Mouse (Mus musculus): ENCODE results near the gene Tshr. TPM values are rescaled to one million over a fixed set of nuclear protein-coding genes. Genes with fewer than 3 reads are reported as not detected.

The Tshr gene
- polyA plus RNA-seq (2015; fragmentation: Illumina TruSeq; extraction: RNeasy Lipid Tissue Mini Kit (QIAGEN cat#74804); ENCODE audit: insufficient read depth, low replicate concordance) = not detected

DNA sequence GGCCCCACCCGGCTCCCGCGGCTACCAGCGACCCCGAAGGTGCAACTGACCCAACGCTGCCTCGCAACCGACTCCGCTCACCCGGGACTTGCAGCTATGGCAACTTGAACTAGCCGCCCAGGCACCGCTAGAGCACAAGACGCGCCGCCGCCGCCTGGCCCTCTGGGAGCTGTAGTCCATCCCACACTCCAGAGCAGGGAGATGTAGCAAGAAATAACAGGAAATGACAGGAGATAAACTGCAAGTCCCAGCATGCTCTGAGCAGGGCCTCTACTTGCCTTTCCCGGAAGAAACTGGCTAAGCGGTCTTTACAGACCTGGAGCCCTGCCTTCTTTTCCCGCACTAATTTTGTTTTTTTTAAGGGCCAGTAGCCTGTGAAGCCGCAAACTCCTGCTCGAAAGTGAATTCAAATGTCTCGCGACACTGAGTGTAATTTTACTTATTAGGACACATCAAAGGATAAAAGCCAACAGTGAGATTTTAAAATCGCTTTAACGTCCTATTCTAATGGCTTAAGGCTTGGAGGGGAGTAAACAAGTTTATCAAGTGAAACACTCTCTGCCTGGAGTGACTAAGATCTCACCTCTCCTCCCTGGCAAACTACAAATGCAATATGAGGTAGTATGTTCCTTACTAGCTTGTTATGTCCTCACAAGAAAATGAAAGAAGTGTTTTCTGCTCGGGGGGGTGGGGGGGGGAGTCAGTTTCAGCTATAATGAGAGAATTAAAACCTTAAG, at the start of gene Tshr, which contains the start of gene Cep128:
Tshr (plus strand) TSS at position 283 of the 737 bp plus-strand sequence.
Cep128 (minus strand) TSS at position 129 of the 737 bp plus-strand sequence.

DNA sequence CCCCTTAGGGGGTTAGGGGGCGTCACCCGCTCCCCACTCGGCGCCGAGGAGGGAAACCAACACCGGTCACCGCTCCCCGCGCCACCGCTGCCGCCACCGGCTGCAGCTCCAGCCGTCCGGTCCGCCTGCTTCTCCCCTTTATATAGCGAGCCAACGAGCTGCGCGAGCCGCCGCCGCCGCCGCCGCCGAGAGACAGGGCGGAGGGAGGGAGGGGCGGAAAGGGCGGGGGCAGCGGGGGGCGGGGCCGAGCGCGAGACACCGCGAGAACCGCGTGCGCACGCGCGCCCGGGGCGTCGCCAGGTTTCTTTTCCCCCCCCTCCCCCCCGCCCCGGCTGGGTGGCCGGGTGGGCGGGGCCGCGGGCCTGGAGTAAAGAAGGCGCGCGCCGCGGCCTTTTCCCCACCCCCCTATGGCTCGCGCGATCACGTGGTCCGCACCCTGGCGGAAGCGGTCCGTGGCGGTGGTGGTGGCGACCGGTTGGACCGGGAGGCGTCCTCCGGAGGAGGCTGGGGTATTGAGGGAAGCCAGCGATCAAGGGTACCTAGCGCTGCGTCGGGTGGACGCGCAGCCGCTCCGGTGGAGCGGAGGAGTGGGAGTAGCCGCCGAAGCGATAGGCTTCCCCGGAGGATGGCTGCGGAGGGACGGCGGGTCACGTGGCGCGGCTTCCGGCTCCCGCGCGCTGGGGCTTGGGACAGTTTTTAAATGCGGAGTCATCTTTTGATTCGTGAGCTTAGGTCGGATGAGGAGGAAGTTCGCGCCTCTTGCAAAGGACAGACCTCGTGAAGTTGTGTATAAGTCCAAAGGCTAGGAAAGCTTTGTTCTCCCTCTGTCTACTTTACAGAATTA, 205.7 kb downstream of the Tshr start, which contains the start of gene Gtf2a1:
Gtf2a1 (minus strand) TSS at position 641 of the 844 bp plus-strand sequence.

Other genes with a start within 250 kb of the Tshr start
- gene Cep128, start 154 bp upstream of the Tshr start, polyA plus RNA-seq (2015; fragmentation: Illumina TruSeq; extraction: RNeasy Lipid Tissue Mini Kit (QIAGEN cat#74804); ENCODE audit: insufficient read depth, low replicate concordance) = 21.6 TPM
- gene Gtf2a1, start 205.9 kb downstream of the Tshr start, polyA plus RNA-seq (2015; fragmentation: Illumina TruSeq; extraction: RNeasy Lipid Tissue Mini Kit (QIAGEN cat#74804); ENCODE audit: insufficient read depth, low replicate concordance) = 37.7 TPM